Mouse (Mus musculus): ENCODE measurements at regions not wholly inside any gene's neighbourhood (a gene's known extent, or its start where the extent isn't known, plus 50 kb on each side); places are given as distances from the start of the nearest gene placed in this dataset.

DNA sequence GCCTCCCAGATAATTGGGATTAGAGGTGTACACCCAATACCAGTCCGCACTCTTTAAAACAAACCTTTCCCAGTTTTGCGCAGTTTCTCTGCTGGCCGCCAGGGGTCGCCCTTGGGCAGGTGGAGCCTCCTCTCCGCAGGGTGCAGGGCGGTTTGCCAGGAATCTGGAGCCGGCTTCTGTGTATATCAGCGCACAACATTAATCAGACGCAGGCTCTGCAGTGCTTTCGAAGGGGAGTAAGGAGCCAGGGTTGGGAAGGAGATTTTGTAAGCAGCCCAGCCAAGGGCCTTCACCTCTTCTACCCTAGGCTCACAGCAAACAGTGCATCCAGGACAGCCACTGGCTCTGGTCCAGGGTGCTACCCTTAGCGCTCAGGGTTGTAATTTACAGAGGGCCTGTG is 82.3 kb downstream of the Emp1 start:
- peak; percentile 99 for TF ChIP-seq CTCF (IDR thresholded peaks at IDR 0.05; ENCODE audit: low read depth)
- TF ChIP-seq EP300 (optimal IDR thresholded peaks at IDR 0.05): no peak

Data from stomach, postnatal 0 days (tissue).